Mouse (Mus musculus): ENCODE results near the gene Gng11. TPM values are rescaled to one million over a fixed set of nuclear protein-coding genes. Genes with fewer than 3 reads are reported as not detected.

The Gng11 gene
- total and polyA plus RNA-seq, 3 experiments: not detected

DNA sequence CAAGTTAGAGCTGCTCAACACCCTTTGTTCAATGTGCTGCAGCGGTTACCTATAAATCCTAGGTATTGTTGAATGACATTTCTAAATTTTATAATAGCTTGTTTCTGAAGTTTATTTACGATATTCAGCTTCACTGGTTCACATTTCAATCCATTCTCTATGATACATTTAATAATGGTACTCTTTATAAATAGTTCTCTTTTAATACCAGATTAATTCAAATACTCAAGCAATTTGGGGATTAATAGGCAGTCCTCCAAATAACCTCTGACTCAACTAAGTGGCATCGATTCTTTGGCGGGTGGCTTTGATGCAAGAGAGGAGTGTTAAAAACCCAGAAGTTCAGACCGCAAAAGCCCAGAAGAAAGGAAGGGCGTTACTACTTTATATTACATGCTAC lies 10.2 kb upstream of the Gng11 start, which contains the start of gene Gngt1:
Gene Gngt1, plus strand, starts transcription at position 301 of the 400 bp plus-strand sequence.
- H3K79me2 ChIP-seq (ENCODE audit: control insufficient read depth, insufficient read depth, low read length, poor library complexity): no peaks in the 10 kb centered on the region
- no peak for DNase-seq (ENCODE audit: low read depth, low spot score)
- H3K9ac ChIP-seq (ENCODE audit: control insufficient read depth, low read depth, low read length, poor library complexity, severe bottlenecking): no peak within 1 kb of the TSS
- H3K9me3 ChIP-seq (replicated peaks; ENCODE audit: insufficient read depth, low read length): no peaks in the 10 kb centered on the region
- peaks cover 0 to 1% of the 10 kb centered on the region in 2 experiments; a peak in 2 of 4 replicates for H3K27me3 ChIP-seq (ENCODE audit: control insufficient read depth in 1 of 2, insufficient read depth in 2 of 2, low read length in 2 of 2)
- TF ChIP-seq MXI1 (IDR thresholded peaks at IDR 0.05; ENCODE audit: low read depth, low read length) (no peak), E2F4 (IDR thresholded peaks at IDR 0.05; ENCODE audit: borderline replicate concordance, low read depth, low read length) (no peak), POLR2A (IDR thresholded peaks at IDR 0.05; ENCODE audit: control insufficient read depth in 1 of 2, insufficient read depth in 1 of 2, low read depth in 1 of 2, low read length in 2 of 2, poor library complexity in 1 of 2) (no peak), ZMIZ1 (IDR thresholded peaks at IDR 0.05; ENCODE audit: low read depth, low read length) (no peak), CHD1 (IDR thresholded peaks at IDR 0.05; ENCODE audit: low read depth, low read length) (no peak)
- H3K4me1 ChIP-seq (ENCODE audit: control insufficient read depth in 1 of 2, insufficient read depth in 2 of 2, low read length in 2 of 2): no peaks in the 10 kb centered on the region
- H3K4me3 ChIP-seq (ENCODE audit: control insufficient read depth in 1 of 2, insufficient read depth in 1 of 2, low read depth in 2 of 2, low read length in 2 of 2): no peak within 1 kb of the TSS
- H3K27ac ChIP-seq (ENCODE audit: control insufficient read depth, low read depth, low read length): no peak within 1 kb of the TSS
- H3K36me3 ChIP-seq (ENCODE audit: control insufficient read depth in 1 of 2, insufficient read depth in 2 of 2, low read length in 2 of 2): no peaks in the 10 kb centered on the region

DNA sequence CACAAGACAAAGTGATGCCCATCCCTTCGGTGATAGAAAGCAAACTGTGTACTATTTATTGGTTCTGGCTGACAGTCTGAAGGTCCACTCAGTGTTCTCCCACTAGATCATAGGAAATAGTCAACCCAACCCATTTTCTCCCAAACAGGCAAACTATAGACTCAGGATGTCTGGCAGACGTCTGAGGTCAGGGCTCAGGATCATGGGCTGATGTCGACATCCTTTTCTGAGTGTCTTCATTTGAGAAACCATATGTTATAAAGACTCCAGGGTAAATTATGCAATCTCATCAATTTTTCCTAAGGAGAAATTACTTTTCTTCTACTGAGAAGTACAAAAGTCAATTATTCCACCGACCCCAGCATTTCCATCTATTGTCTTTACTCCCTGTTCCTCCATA lies 5.6 kb upstream of the Gng11 start:
- Histone ChIP-seq H3K36me3 (ENCODE audit: control insufficient read depth in 1 of 2, insufficient read depth in 2 of 2, low read length in 2 of 2) (no peaks in the 10 kb centered on the region), H3K4me1 (ENCODE audit: control insufficient read depth in 1 of 2, insufficient read depth in 2 of 2, low read length in 2 of 2) (no peaks in the 10 kb centered on the region), H3K27ac (ENCODE audit: control insufficient read depth, low read depth, low read length) (no peak overlapping the region)

DNA sequence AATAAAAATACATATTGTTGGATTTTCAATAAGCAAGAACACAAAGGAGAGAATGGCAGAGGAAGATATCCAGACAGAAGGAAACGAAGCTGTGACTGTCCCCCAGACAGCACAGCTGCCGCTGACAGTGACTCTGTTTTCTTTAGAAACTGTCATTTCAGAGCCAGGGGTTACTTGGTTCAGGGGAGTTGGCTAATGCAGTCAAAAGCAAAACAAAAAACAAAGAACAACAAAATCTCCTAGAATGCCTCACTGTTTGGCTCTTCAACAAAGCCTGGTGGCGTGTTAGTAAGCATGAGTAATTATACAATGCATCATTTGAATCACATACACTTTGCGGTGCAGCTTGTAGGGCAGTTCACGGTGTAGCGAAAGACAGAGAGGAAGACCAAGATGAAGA lies 4.4 kb upstream of the Gng11 start:
- TF ChIP-seq RAD21 (IDR thresholded peaks at IDR 0.05; ENCODE audit: low read depth, low read length): no peak
- no peak for TF ChIP-seq CHD2 (IDR thresholded peaks at IDR 0.05; ENCODE audit: low read length)
- no peak for TF ChIP-seq HCFC1 (IDR thresholded peaks at IDR 0.05; ENCODE audit: low read depth, low read length)
- no peak for TF ChIP-seq TBP (IDR thresholded peaks at IDR 0.05; ENCODE audit: low read depth, low read length)
- no peak for TF ChIP-seq SMC3 (IDR thresholded peaks at IDR 0.05; ENCODE audit: low read depth, low read length)
- no peak for TF ChIP-seq ZC3H11A (IDR thresholded peaks at IDR 0.05; ENCODE audit: low read depth, low read length)
- DNase-seq (ENCODE audit: low read depth, low spot score): no peak

More for the DNA sequence above, 5.6 kb upstream of the Gng11 start:
- DNase-seq (ENCODE audit: low read depth, low spot score): no peak
- peaks cover 0 to 2% of the 10 kb centered on the region in 2 experiments; a peak in 3 of 4 replicates for H3K27me3 ChIP-seq (ENCODE audit: control insufficient read depth in 1 of 2, insufficient read depth in 2 of 2, low read length in 2 of 2)
- H3K9me3 ChIP-seq (replicated peaks; ENCODE audit: insufficient read depth, low read length): no peaks in the 10 kb centered on the region
- no peak overlapping the region for H3K4me3 ChIP-seq (ENCODE audit: control insufficient read depth in 1 of 2, insufficient read depth in 1 of 2, low read depth in 2 of 2, low read length in 2 of 2)
- H3K9ac ChIP-seq (ENCODE audit: control insufficient read depth, low read depth, low read length, poor library complexity, severe bottlenecking): no peak overlapping the region
- TF ChIP-seq E2F4 (IDR thresholded peaks at IDR 0.05; ENCODE audit: borderline replicate concordance, low read depth, low read length) (no peak), NRF1 (IDR thresholded peaks at IDR 0.05; ENCODE audit: insufficient read depth, low read depth, low read length, poor library complexity, severe bottlenecking) (no peak), TBP (IDR thresholded peaks at IDR 0.05; ENCODE audit: low read depth, low read length) (no peak), RCOR1 (IDR thresholded peaks at IDR 0.05; ENCODE audit: low read depth, low read length) (no peak), UBTF (IDR thresholded peaks at IDR 0.05; ENCODE audit: borderline replicate concordance, insufficient read depth, low read depth, low read length) (no peak), POLR2AphosphoS2 (IDR thresholded peaks at IDR 0.05; ENCODE audit: low read length) (no peak), EP300 (IDR thresholded peaks at IDR 0.05; ENCODE audit: low read depth in 1 of 2, low read length in 2 of 2) (no peak), CHD2 (IDR thresholded peaks at IDR 0.05; ENCODE audit: low read length) (no peak), POLR2A (IDR thresholded peaks at IDR 0.05; ENCODE audit: control insufficient read depth in 1 of 2, insufficient read depth in 1 of 2, low read depth in 1 of 2, low read length in 2 of 2, poor library complexity in 1 of 2) (no peak), SIN3A (IDR thresholded peaks at IDR 0.05; ENCODE audit: low read length) (no peak), ELF1 (IDR thresholded peaks at IDR 0.05; ENCODE audit: low read depth, low read length) (no peak), MAZ (IDR thresholded peaks at IDR 0.05; ENCODE audit: low read depth, low read length) (no peak), USF1 (IDR thresholded peaks at IDR 0.05; ENCODE audit: low read depth, low read length) (no peak)
- H3K79me2 ChIP-seq (ENCODE audit: control insufficient read depth, insufficient read depth, low read length, poor library complexity): no peaks in the 10 kb centered on the region

More for the DNA sequence above, 4.4 kb upstream of the Gng11 start:
- Histone ChIP-seq H3K4me3 (ENCODE audit: control insufficient read depth in 1 of 2, insufficient read depth in 1 of 2, low read depth in 2 of 2, low read length in 2 of 2) (no peak overlapping the region), H3K27me3 (ENCODE audit: control insufficient read depth in 1 of 2, insufficient read depth in 2 of 2, low read length in 2 of 2) (peaks cover 0 to 2% of the 10 kb centered on the region in 2 experiments; a peak in 3 of 4 replicates), H3K4me1 (ENCODE audit: control insufficient read depth in 1 of 2, insufficient read depth in 2 of 2, low read length in 2 of 2) (no peaks in the 10 kb centered on the region), H3K79me2 (ENCODE audit: control insufficient read depth, insufficient read depth, low read length, poor library complexity) (no peaks in the 10 kb centered on the region), H3K9ac (ENCODE audit: control insufficient read depth, low read depth, low read length, poor library complexity, severe bottlenecking) (no peak overlapping the region), H3K9me3 (replicated peaks; ENCODE audit: insufficient read depth, low read length) (no peaks in the 10 kb centered on the region), H3K27ac (ENCODE audit: control insufficient read depth, low read depth, low read length) (no peak overlapping the region), H3K36me3 (ENCODE audit: control insufficient read depth in 1 of 2, insufficient read depth in 2 of 2, low read length in 2 of 2) (no peaks in the 10 kb centered on the region)
